In genomic region chr19:42356854-42357253, GRCm38 (mm10) we compare ENCODE assay signal across 16 mouse cellular contexts.
"Had no signal": no experiment of that assay in that cellular context is flagged by ENCODE, and none has a peak within 500 bp of the region (broad histone marks: within the 10 kb centered on the region; RNA-seq: fewer than 3 reads in every experiment).

No protein-coding gene starts in this region.

- H3K36me3 ChIP-seq: liver, embryonic 13.5 days; stomach, embryonic 15.5 days had no signal

- DNase-seq: kidney, adult 2 months; left cerebral cortex, postnatal 4 days; liver, embryonic 13.5 days; lung, adult 2 months; lung, postnatal 14 days; lung, postnatal 4 days; midbrain, embryonic 14.5 days; spleen, adult 18-20 months; thymus, postnatal 25 days had no signal

- H3K4me2 ChIP-seq: liver, embryonic 13.5 days; midbrain, embryonic 11.5 days; stomach, embryonic 15.5 days had no signal

- H3K27me3 ChIP-seq: liver, embryonic 13.5 days; stomach, embryonic 15.5 days had no signal

- H3K9me3 ChIP-seq: liver, embryonic 13.5 days; stomach, embryonic 15.5 days had no signal

- H3K9ac ChIP-seq: liver, embryonic 13.5 days; stomach, embryonic 15.5 days had no signal

- H3K4me3 ChIP-seq: left cerebral cortex, adult 2 months; liver, embryonic 13.5 days; stomach, embryonic 15.5 days had no signal

- ATAC-seq: hindbrain, postnatal 0 days; inflammation-experienced regulatory T-cells, adult 6 months; intestine, embryonic 16.5 days had no signal

- H3K4me1 ChIP-seq: liver, embryonic 13.5 days; stomach, embryonic 15.5 days had no signal

- H3K27ac ChIP-seq: hindbrain, postnatal 0 days; kidney, postnatal 0 days; liver, embryonic 13.5 days; stomach, embryonic 15.5 days had no signal
